Mouse (Mus musculus) liver, postnatal 0 days (tissue): ENCODE data around the gene Sdccag8. TPM values are rescaled to one million over a fixed set of nuclear protein-coding genes. Genes with fewer than 3 reads are reported as not detected.

Experiments used
- ATAC-seq: fragments of 200-750 bp; cut with Nextera tagmentation; 2 replicates; pipeline ENCODE4 v1.8.0; 2017; ENCODE audit warnings: mild to moderate bottlenecking, moderate library complexity
- DNase-seq: peaks from one replicate; pipeline ENCODE4 v3.0.0-alpha.2; 2016
- H3K27ac ChIP-seq: fragments of 300-500 bp; sonication (generic); 2 replicates; pipeline ENCODE4 v1.5.1; 2014; ENCODE audit warnings: antibody characterized with exemption, moderate library complexity, mild to moderate bottlenecking, low read depth
- H3K27me3 ChIP-seq: fragments of 300-500 bp; sonication (generic); 2 replicates; pipeline ENCODE4 v1.6.1; 2014; ENCODE audit warnings: low read length, control low read depth, mixed read lengths; ENCODE audit not compliant: insufficient read depth
- H3K36me3 ChIP-seq: fragments of 300-500 bp; sonication (generic); replicated peaks from 2 replicates; pipeline ENCODE4 v1.6.1; 2014; ENCODE audit warnings: mild to moderate bottlenecking, control low read depth, low read length, moderate library complexity, mixed read lengths; ENCODE audit not compliant: insufficient read depth
- H3K4me1 ChIP-seq: fragments of 300-500 bp; sonication (generic); 2 replicates; pipeline ENCODE4 v1.6.1; 2014; ENCODE audit warnings: antibody characterized with exemption, mild to moderate bottlenecking, control low read depth; ENCODE audit not compliant: insufficient read depth
- H3K4me2 ChIP-seq: fragments of 300-500 bp; sonication (generic); 2 replicates; pipeline ENCODE4 v1.6.1; 2014; ENCODE audit warnings: low read depth, mild to moderate bottlenecking, low read length, moderate library complexity, mixed read lengths
- H3K4me3 ChIP-seq: fragments of 300-500 bp; sonication (generic); 2 replicates; pipeline ENCODE4 v1.5.1; 2014; ENCODE audit warnings: low read depth, low read length
- H3K9ac ChIP-seq: fragments of 300-500 bp; sonication (generic); replicated peaks from 2 replicates; pipeline ENCODE4 v1.6.1; 2014; ENCODE audit warnings: mild to moderate bottlenecking, moderate library complexity
- H3K9me3 ChIP-seq: fragments of 300-500 bp; sonication (generic); 2 replicates; pipeline ENCODE4 v1.6.1; 2016; ENCODE audit warnings: mild to moderate bottlenecking, control low read depth, low read length, mixed read lengths
- CTCF ChIP-seq: sonication (generic); IDR thresholded peaks from 2 replicates; pipeline ENCODE4 v1.5.1; 2016; ENCODE audit warnings: antibody characterized with exemption, low read depth
- EP300 ChIP-seq: IDR thresholded peaks from 2 replicates; pipeline ENCODE4 v1.6.1; 2016; ENCODE audit warnings: antibody characterized with exemption, low read depth, mild to moderate bottlenecking
- WGBS: fragments of 180-500 bp; shearing (Covaris S2); extraction: QIAGEN DNeasy Blood & Tissue Kit; methylation state at CpG from one replicate; pipeline ENCODE4 v1.1.7; 2014; ENCODE audit not compliant: insufficient replicate concordance; 5-methylcytosine and 5-hydroxymethylcytosine counted together
- polyA plus RNA-seq: library from polyadenylated mRNA; unstranded; fragments of >200 nt; fragmentation: Nextera tagmentation; extraction: Ambion mirVana; gene quantifications from 2 replicates; pipeline ENCODE4 v1.2.1, GENCODE M21; 2015

Sdccag8 gene
- polyA plus RNA-seq, 1 experiment from 2014 or later: 4.5 TPM

- no peaks in the 10 kb centered on the region for H3K36me3 ChIP-seq
- no peak for TF ChIP-seq CTCF
- TF ChIP-seq EP300: no peak
- no peak for DNase-seq
- no peaks in the 10 kb centered on the region for H3K27me3 ChIP-seq
- no peak overlapping the region for H3K9ac ChIP-seq
- H3K27ac ChIP-seq: no peak overlapping the region
- 77% methylated on average over 6 of the region's 6 CpGs for WGBS
- no peak overlapping the region for H3K4me2 ChIP-seq
- H3K9me3 ChIP-seq: no peaks in the 10 kb centered on the region
- ATAC-seq: no peak
- no peaks in the 10 kb centered on the region for H3K4me1 ChIP-seq
- no peak overlapping the region for H3K4me3 ChIP-seq
Measured at GRCm38 (mm10) chr1:176903741-176904140, 89.3 kb downstream of the Sdccag8 start.

DNA sequence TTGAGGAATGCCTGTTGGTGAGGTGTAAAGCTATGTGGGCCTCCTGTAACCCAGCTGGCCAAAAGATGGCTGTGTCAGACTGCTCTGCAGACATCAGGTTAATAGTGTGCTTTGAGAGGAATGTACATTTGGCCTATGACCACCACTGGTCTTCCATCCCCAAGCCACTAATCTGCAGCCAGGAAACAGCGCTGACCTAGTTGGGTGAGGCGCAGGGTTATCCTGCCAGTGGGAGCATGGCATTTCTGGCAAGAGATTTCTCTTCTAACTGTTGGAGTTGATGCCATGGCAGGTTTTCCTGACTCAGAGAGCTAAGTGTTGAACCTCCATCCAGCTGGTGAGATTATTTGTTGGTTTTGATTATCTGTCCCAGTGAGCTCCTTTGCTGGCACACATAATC lies 101.5 kb downstream of the Sdccag8 start:
- Histone ChIP-seq H3K4me3 (no peak overlapping the region), H3K36me3 (no peaks in the 10 kb centered on the region; the same call in 1 of the 2 replicates), H3K27me3 (no peaks in the 10 kb centered on the region), H3K27ac (no peak overlapping the region), H3K9ac (no peak overlapping the region), H3K9me3 (no peaks in the 10 kb centered on the region), H3K4me1 (no peaks in the 10 kb centered on the region), H3K4me2 (no peak overlapping the region)
- no peak for TF ChIP-seq CTCF
- DNase-seq (no peak), ATAC-seq (no peak)
- WGBS: 92% methylated on average over 2 of the region's 2 CpGs

GRCm38 (mm10) chr1:176919486-176919885 lies 105.0 kb downstream of the Sdccag8 start:
- Histone ChIP-seq H3K9ac (no peak overlapping the region), H3K27me3 (no peaks in the 10 kb centered on the region), H3K36me3 (no peaks in the 10 kb centered on the region; the same call in 1 of the 2 replicates), H3K4me2 (no peak overlapping the region), H3K9me3 (no peaks in the 10 kb centered on the region), H3K4me3 (no peak overlapping the region), H3K4me1 (no peaks in the 10 kb centered on the region), H3K27ac (no peak overlapping the region)
- ATAC-seq: no peak
- no peak for DNase-seq
- 86% methylated on average over 12 of the region's 12 CpGs for WGBS
- TF ChIP-seq EP300 (no peak), CTCF (no peak)

DNA sequence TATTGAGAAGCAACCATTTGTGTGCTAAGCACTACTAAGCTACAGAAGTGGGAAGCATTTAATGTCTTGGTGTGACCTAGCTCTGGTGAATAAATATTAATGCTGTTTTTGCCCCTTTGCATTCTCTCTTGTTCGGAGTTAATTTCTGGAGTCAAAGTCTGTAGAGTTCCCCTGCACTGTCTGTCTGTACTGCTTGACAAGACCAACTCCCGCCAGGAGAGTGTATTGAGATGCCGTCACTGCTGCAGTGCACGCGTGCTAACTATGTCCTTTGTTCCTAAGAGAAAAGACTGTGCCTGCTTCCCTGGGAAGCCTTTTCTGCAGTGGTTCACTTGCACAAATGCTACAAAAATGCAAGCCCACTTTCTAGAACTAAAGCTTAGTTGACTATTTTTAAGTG lies 108.4 kb downstream of the Sdccag8 start:
- no peak overlapping the region for H3K4me3 ChIP-seq
- TF ChIP-seq EP300 (no peak), CTCF (no peak)
- no peak for ATAC-seq
- H3K27me3 ChIP-seq: no peaks in the 10 kb centered on the region
- no peak for DNase-seq
- H3K9me3 ChIP-seq: no peaks in the 10 kb centered on the region
- H3K36me3 ChIP-seq: no peaks in the 10 kb centered on the region; the same call in 1 of the 2 replicates
- no peaks in the 10 kb centered on the region for H3K4me1 ChIP-seq
- H3K27ac ChIP-seq: no peak overlapping the region
- H3K9ac ChIP-seq: no peak overlapping the region
- 91% methylated on average over 5 of the region's 5 CpGs for WGBS
- H3K4me2 ChIP-seq: no peak overlapping the region

- Histone ChIP-seq H3K4me3 (no peak overlapping the region), H3K36me3 (no peaks in the 10 kb centered on the region), H3K27ac (no peak overlapping the region), H3K9ac (no peak overlapping the region), H3K4me1 (no peaks in the 10 kb centered on the region), H3K4me2 (no peak overlapping the region), H3K27me3 (no peaks in the 10 kb centered on the region), H3K9me3 (no peaks in the 10 kb centered on the region)
- DNase-seq: no peak
- WGBS: 85% methylated on average over 5 of the region's 5 CpGs
- no peak for ATAC-seq
- TF ChIP-seq EP300 (no peak), CTCF (no peak)
Measured at GRCm38 (mm10) chr1:176926009-176926408, 111.5 kb downstream of the Sdccag8 start.

GRCm38 (mm10) chr1:176927312-176927711 lies 112.9 kb downstream of the Sdccag8 start:
- Histone ChIP-seq H3K4me2 (no peak overlapping the region), H3K36me3 (no peaks in the 10 kb centered on the region), H3K4me1 (no peaks in the 10 kb centered on the region), H3K27me3 (no peaks in the 10 kb centered on the region), H3K9ac (no peak overlapping the region), H3K9me3 (no peaks in the 10 kb centered on the region), H3K27ac (no peak overlapping the region), H3K4me3 (no peak overlapping the region)
- ATAC-seq (no peak), DNase-seq (no peak)
- 91% methylated on average over 9 of the region's 9 CpGs for WGBS
- TF ChIP-seq CTCF (no peak), EP300 (no peak)

- Histone ChIP-seq H3K27ac (no peak overlapping the region), H3K4me2 (no peak overlapping the region), H3K9ac (no peak overlapping the region), H3K4me3 (no peak overlapping the region), H3K36me3 (no peaks in the 10 kb centered on the region), H3K9me3 (no peaks in the 10 kb centered on the region), H3K27me3 (no peaks in the 10 kb centered on the region), H3K4me1 (no peaks in the 10 kb centered on the region)
- no peak for TF ChIP-seq CTCF
- no peak for TF ChIP-seq EP300
- WGBS: 79% methylated on average over 8 of the region's 8 CpGs
- ATAC-seq: no peak
- no peak for DNase-seq
Measured at GRCm38 (mm10) chr1:176929710-176930109, 115.2 kb downstream of the Sdccag8 start.
